Mouse (Mus musculus): Measurements from ENCODE around the gene Psmd9.

- TF ChIP-seq POLR2A (IDR thresholded peaks at IDR 0.05; ENCODE audit: insufficient read length, low read depth) (no peak), MAX (IDR thresholded peaks at IDR 0.05; ENCODE audit: low read depth) (no peak), MYOD1 (IDR thresholded peaks at IDR 0.05; ENCODE audit: control insufficient read depth in 1 of 3, insufficient read length in 2 of 3, low read depth in 2 of 3) (no peak), TCF12 (IDR thresholded peaks at IDR 0.05; ENCODE audit: insufficient read depth, poor library complexity, severe bottlenecking) (no peak), CEBPB (IDR thresholded peaks at IDR 0.05; ENCODE audit: insufficient read depth, poor library complexity, severe bottlenecking) (no peak), REST (IDR thresholded peaks at IDR 0.05; ENCODE audit: insufficient read depth, insufficient read length) (no peak), USF1 (IDR thresholded peaks at IDR 0.05; ENCODE audit: low read depth) (no peak), MYOG (IDR thresholded peaks at IDR 0.05; ENCODE audit: control insufficient read depth in 1 of 3, insufficient read depth in 1 of 3, insufficient read length in 2 of 3, low read depth in 2 of 3) (no peak)
Observed at GRCm38 (mm10) chr5:123196746-123197145, 27.5 kb downstream of the Psmd9 start.
